Mouse (Mus musculus) lung, postnatal 0 days (tissue): ENCODE data around the gene Gmfg.

ENCODE experiments used
- CTCF ChIP-seq: IDR thresholded peaks from 2 replicates; pipeline ENCODE4 v1.5.1; 2016; ENCODE audit warnings: antibody characterized with exemption, mild to moderate bottlenecking
- EP300 ChIP-seq: IDR thresholded peaks from 2 replicates; pipeline ENCODE4 v1.6.1; 2016; ENCODE audit warnings: antibody characterized with exemption, mild to moderate bottlenecking, control low read depth

GRCm38 (mm10) chr7:28444344-28444974 is 7.2 kb downstream of the Gmfg start:
- TF ChIP-seq CTCF (no peak), EP300 (no peak)
